Mouse (Mus musculus) myocyte (in vitro differentiated cells): ENCODE measurements around the gene Tectb.

Experiments used
- CEBPB ChIP-seq: IDR thresholded peaks from 2 replicates; pipeline ENCODE4 v1.6.1; 2011; ENCODE audit warnings: mild to moderate bottlenecking, moderate library complexity; ENCODE audit not compliant: poor library complexity, insufficient read depth, severe bottlenecking
- MYOG ChIP-seq, 3 experiments: IDR thresholded peaks; one replicate each; pipeline ENCODE4 v1.6.1; 2011; ENCODE audit warnings: control low read depth in 2 of 3, low read depth in 2 of 3, mild to moderate bottlenecking in 2 of 3; ENCODE audit not compliant: insufficient read length in 2 of 3, control insufficient read depth in 1 of 3, insufficient read depth in 1 of 3
- POLR2A ChIP-seq: IDR thresholded peaks from one replicate; pipeline ENCODE4 v1.6.1; 2011; ENCODE audit warnings: low read depth, mild to moderate bottlenecking, control low read depth, moderate library complexity; ENCODE audit not compliant: insufficient read length
- TCF3 ChIP-seq: IDR thresholded peaks from one replicate; pipeline ENCODE4 v1.6.1; 2011; ENCODE audit warnings: low read depth, control low read depth; ENCODE audit not compliant: insufficient read length
- USF1 ChIP-seq: IDR thresholded peaks from one replicate; pipeline ENCODE4 v1.6.1; 2011; ENCODE audit warnings: low read depth, mild to moderate bottlenecking, control low read depth, moderate library complexity

DNA sequence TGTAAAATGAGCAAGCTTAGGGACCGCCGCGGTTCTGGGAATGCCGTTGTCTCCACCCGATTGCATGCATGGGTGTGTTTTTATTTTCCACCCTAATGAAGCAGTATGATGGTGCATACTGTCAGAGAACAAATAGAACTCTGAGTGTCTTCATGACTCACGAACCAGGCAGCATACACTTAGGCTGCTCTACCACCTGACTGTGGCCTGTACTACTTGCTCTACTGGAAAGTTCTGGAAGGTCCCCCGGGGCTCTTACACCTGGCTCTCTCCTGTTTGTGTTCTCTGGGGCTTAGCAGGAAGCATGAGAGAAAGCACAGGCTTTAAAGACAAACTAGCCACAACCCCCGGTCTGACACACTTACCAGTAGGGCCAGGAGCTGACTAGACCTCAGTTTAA lies 38.8 kb downstream of the Tectb start:
- TF ChIP-seq POLR2A (no peak), TCF3 (no peak), USF1 (no peak), MYOG (IDR thresholded peaks at IDR 0.05; ENCODE audit: control insufficient read depth in 1 of 3, insufficient read depth in 1 of 3, insufficient read length in 2 of 3, low read depth in 2 of 3) (no peak), CEBPB (no peak)
